Mouse (Mus musculus) spleen, embryonic (tissue): ENCODE measurements around the gene Rerg.

ENCODE experiments used
- CTCF ChIA-PET: fragments of 350-600 bp; sonication (Branson Sonifier 250); formaldehyde crosslinking; loops from one replicate; lab custom pipeline; 2022; lab: Charles Lee

Gene Rerg

DNA sequence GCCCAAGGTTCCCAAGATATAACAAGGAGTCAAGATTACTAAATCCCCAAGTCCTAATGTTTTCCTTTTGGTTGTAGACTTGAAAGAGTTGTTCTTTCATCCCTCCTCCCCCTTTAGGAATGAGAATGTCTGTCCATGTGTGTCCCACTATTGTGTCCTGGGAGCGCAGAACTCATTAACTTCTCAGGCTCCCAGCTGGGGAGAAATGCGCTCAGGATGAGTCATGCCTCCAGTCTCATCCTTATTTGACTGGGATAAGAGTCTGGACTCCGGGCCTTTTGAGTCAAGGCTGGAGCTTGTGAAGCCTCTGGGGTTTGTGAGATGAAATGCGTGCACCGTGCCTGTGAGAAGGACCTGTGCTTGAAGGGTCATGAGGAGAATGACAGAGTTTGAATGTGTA, 144.8 kb downstream of the Rerg start:
- CTCF ChIA-PET, result no interaction called here

DNA sequence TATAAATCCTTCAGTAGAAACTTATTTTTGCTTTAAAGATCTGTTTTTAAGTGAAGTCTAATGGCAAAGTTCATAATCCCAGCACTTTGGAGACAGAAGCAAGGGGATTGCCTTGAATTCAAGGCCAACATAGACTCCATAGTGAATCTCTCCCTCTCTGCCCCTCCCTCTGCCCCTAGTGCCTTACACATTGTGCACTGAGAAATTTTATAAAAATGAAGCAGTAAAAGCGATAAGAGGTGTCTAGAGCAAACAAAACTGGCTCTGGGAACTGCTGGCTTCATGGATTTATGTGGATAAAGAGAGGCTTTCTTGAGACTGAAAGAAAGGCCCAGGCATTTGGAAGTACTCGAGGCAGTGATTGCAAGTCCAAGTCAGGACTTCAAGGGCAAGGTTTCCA, 145.8 kb downstream of the Rerg start:
- CTCF ChIA-PET, result no interaction called here

DNA sequence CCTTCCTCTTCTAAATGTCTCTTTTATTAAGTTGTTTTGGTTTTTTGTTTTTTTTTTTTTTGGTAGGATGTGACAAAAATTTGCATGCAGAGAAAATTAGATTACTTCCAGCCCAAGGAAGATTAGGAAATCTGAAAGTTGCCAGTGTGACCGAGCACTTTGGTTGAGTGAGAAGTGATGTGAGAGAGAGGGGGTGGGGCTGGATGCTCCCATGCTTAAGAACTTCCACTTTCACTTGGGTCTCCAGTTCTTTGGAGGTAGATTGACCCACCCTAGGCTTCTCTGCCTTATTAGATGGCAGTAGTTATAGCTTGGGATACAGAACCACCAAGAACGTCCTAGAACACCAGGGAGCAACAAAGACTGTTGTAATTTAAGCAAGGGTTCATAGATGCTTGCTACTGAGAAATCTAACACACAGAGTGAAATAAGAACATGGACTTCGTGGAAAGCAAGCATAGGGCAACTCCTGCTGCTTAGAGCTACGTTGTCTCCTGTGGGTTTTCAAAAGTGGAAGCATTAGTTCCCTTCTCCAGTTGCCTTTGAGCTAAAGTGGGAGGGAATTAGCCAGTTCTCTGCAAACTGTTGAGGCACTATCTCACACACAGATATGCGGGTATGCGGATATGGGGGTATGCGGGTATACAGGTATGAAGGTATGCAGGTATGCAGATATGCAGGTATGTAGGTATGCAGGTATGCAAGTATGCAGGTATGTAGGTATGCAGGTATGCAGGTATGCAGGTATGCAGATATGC, 152.9 kb downstream of the Rerg start:
- CTCF ChIA-PET, result no interaction called here

DNA sequence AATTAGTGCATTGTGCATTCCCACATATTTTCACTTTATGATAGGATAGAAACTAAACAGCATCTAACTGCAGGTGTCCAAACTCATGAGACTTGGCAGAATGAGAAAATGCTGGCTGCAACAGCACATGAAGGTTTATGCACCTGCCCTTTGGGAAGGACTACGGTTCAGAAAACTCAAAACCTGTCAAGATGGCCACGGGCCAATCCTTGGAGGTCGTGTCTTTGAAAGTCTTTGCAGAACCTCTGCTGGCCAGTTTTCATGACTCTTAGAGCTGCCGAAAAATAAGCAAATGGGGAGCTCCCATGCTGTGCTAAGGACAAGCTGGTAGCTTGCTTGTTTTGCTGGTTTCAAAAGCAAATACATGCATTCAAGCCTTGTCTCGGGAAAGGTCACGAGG, 156.0 kb downstream of the Rerg start:
- CTCF ChIA-PET, result no interaction called here

DNA sequence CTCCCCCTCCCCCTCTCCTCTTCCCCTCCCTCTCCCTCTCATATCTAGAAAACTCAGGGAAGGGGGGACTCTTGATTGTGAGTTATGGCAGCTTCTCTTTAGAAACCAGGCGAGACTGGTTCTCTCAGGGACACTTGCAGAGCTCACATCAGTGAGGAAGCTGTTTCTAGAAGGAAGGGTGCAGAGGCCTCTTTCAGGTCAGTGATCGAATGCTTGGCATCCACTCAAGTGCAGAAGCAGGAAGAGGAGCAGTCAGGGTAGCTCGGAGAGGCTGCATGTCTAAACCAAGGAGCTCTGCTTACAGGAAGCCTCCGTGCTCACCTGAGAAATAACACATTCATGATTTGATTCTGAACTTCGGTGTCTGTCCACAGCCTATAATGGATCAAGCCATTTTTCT, 159.1 kb downstream of the Rerg start:
- CTCF ChIA-PET, result no interaction called here
